Mouse (Mus musculus): ENCODE measurements around the gene Srp14. TPM values are rescaled to one million over a fixed set of nuclear protein-coding genes. Genes with fewer than 3 reads are reported as not detected.

Srp14 gene
- polyA plus RNA-seq, 1 experiment from 2014 or later: 231 TPM

- H3K36me3 ChIP-seq (ENCODE audit: insufficient read depth, low read length): no peaks in the 10 kb centered on the region
- H3K9me3 ChIP-seq (ENCODE audit: low read length): no peaks in the 10 kb centered on the region
- 0 out of 2 replicates have a peak overlapping the region, but pooled peaks have one; percentile 1 for H3K4me2 ChIP-seq (replicated peaks; ENCODE audit: low read depth, low read length)
- H3K27me3 ChIP-seq (ENCODE audit: insufficient read depth, low read length): no peaks in the 10 kb centered on the region
- H3K4me1 ChIP-seq (ENCODE audit: insufficient read depth, low read length): peaks cover 36% of the 10 kb centered on the region
- WGBS: 26% methylated on average over 29 of the region's 29 CpGs
- H3K4me3 ChIP-seq (ENCODE audit: low read length): no peak overlapping the region
- H3K27ac ChIP-seq (ENCODE audit: low read length): peak overlapping the region; percentile 65
- 0 out of 2 replicates have a peak overlapping the region, but pooled peaks have one; percentile 18 for H3K9ac ChIP-seq (replicated peaks; ENCODE audit: low read length)
- peak; percentile 95 for ATAC-seq (ENCODE audit: low FRiP score, low TSS enrichment)
These were observed 31.2 kb upstream of the Srp14 start for GRCm38 (mm10) chr2:118510447-118511310.

GRCm38 (mm10) chr2:118509688-118510446 is 30.4 kb upstream of the Srp14 start:
- no peak for ATAC-seq (ENCODE audit: low FRiP score, low TSS enrichment)
- Histone ChIP-seq H3K36me3 (ENCODE audit: insufficient read depth, low read length) (no peaks in the 10 kb centered on the region), H3K27ac (ENCODE audit: low read length) (peak overlapping the region; percentile 65), H3K9ac (replicated peaks; ENCODE audit: low read length) (no peak overlapping the region), H3K4me3 (ENCODE audit: low read length) (no peak overlapping the region), H3K4me2 (replicated peaks; ENCODE audit: low read depth, low read length) (0 out of 2 replicates have a peak overlapping the region, but pooled peaks have one; percentile 1), H3K27me3 (ENCODE audit: insufficient read depth, low read length) (no peaks in the 10 kb centered on the region), H3K9me3 (ENCODE audit: low read length) (no peaks in the 10 kb centered on the region), H3K4me1 (ENCODE audit: insufficient read depth, low read length) (peaks cover 36% of the 10 kb centered on the region)
- 29% methylated on average over 8 of the region's 8 CpGs for WGBS

- H3K9me3 ChIP-seq (ENCODE audit: low read length): 0 out of 2 replicates have a peak, but pooled peaks cover 6% of the 10 kb centered on the region
- no peaks in the 10 kb centered on the region for H3K27me3 ChIP-seq (ENCODE audit: insufficient read depth, low read length)
- no peak overlapping the region for H3K9ac ChIP-seq (replicated peaks; ENCODE audit: low read length)
- H3K27ac ChIP-seq (ENCODE audit: low read length): no peak overlapping the region
- H3K4me2 ChIP-seq (replicated peaks; ENCODE audit: low read depth, low read length): no peak overlapping the region
- 87% methylated on average over 7 of the region's 7 CpGs for WGBS
- ATAC-seq (ENCODE audit: low FRiP score, low TSS enrichment): no peak
- H3K36me3 ChIP-seq (ENCODE audit: insufficient read depth, low read length): no peaks in the 10 kb centered on the region
- no peak overlapping the region for H3K4me3 ChIP-seq (ENCODE audit: low read length)
- peaks cover 28% of the 10 kb centered on the region for H3K4me1 ChIP-seq (ENCODE audit: insufficient read depth, low read length)
These were observed 27.6 kb upstream of the Srp14 start for GRCm38 (mm10) chr2:118507126-118507525.

GRCm38 (mm10) chr2:118500191-118500590 is 20.7 kb upstream of the Srp14 start:
- no peak overlapping the region for H3K9ac ChIP-seq (replicated peaks; ENCODE audit: low read length)
- 0 out of 2 replicates have a peak, but pooled peaks cover 6% of the 10 kb centered on the region for H3K9me3 ChIP-seq (ENCODE audit: low read length)
- H3K4me1 ChIP-seq (ENCODE audit: insufficient read depth, low read length): peaks cover 15% of the 10 kb centered on the region
- H3K4me3 ChIP-seq (ENCODE audit: low read length): no peak overlapping the region
- no peak overlapping the region for H3K27ac ChIP-seq (ENCODE audit: low read length)
- H3K27me3 ChIP-seq (ENCODE audit: insufficient read depth, low read length): no peaks in the 10 kb centered on the region
- 81% methylated on average over 2 of the region's 2 CpGs for WGBS
- no peaks in the 10 kb centered on the region for H3K36me3 ChIP-seq (ENCODE audit: insufficient read depth, low read length)
- no peak overlapping the region for H3K4me2 ChIP-seq (replicated peaks; ENCODE audit: low read depth, low read length)
- no peak for ATAC-seq (ENCODE audit: low FRiP score, low TSS enrichment)

GRCm38 (mm10) chr2:118499135-118499961 is 19.8 kb upstream of the Srp14 start:
- no peak overlapping the region for H3K4me2 ChIP-seq (replicated peaks; ENCODE audit: low read depth, low read length)
- peaks cover 15% of the 10 kb centered on the region for H3K4me1 ChIP-seq (ENCODE audit: insufficient read depth, low read length)
- H3K9ac ChIP-seq (replicated peaks; ENCODE audit: low read length): 0 out of 2 replicates have a peak overlapping the region, but pooled peaks have one; percentile 15
- no peaks in the 10 kb centered on the region for H3K27me3 ChIP-seq (ENCODE audit: insufficient read depth, low read length)
- no peaks in the 10 kb centered on the region for H3K36me3 ChIP-seq (ENCODE audit: insufficient read depth, low read length)
- H3K9me3 ChIP-seq (ENCODE audit: low read length): 0 out of 2 replicates have a peak, but pooled peaks cover 2% of the 10 kb centered on the region
- 29% methylated on average over 20 of the region's 20 CpGs for WGBS
- ATAC-seq (ENCODE audit: low FRiP score, low TSS enrichment): peak; percentile 50; the same call in 1 of the 2 replicates
- H3K4me3 ChIP-seq (ENCODE audit: low read length): no peak overlapping the region
- peak overlapping the region; percentile 16 for H3K27ac ChIP-seq (ENCODE audit: low read length)

GRCm38 (mm10) chr2:118498476-118498875 is 19.0 kb upstream of the Srp14 start:
- no peak for ATAC-seq (ENCODE audit: low FRiP score, low TSS enrichment)
- Histone ChIP-seq H3K36me3 (ENCODE audit: insufficient read depth, low read length) (no peaks in the 10 kb centered on the region), H3K4me2 (replicated peaks; ENCODE audit: low read depth, low read length) (no peak overlapping the region), H3K9ac (replicated peaks; ENCODE audit: low read length) (no peak overlapping the region), H3K27me3 (ENCODE audit: insufficient read depth, low read length) (no peaks in the 10 kb centered on the region), H3K4me1 (ENCODE audit: insufficient read depth, low read length) (peaks cover 15% of the 10 kb centered on the region), H3K27ac (ENCODE audit: low read length) (no peak overlapping the region), H3K9me3 (ENCODE audit: low read length) (no peaks in the 10 kb centered on the region), H3K4me3 (ENCODE audit: low read length) (no peak overlapping the region)
- WGBS: 83% methylated on average over 6 of the region's 6 CpGs

- H3K9ac ChIP-seq (replicated peaks; ENCODE audit: low read length): no peak overlapping the region
- no peak overlapping the region for H3K4me2 ChIP-seq (replicated peaks; ENCODE audit: low read depth, low read length)
- H3K36me3 ChIP-seq (ENCODE audit: insufficient read depth, low read length): no peaks in the 10 kb centered on the region
- ATAC-seq (ENCODE audit: low FRiP score, low TSS enrichment): no peak
- WGBS: 78% methylated on average over 5 of the region's 5 CpGs
- no peak overlapping the region for H3K27ac ChIP-seq (ENCODE audit: low read length)
- H3K4me1 ChIP-seq (ENCODE audit: insufficient read depth, low read length): peaks cover 15% of the 10 kb centered on the region
- no peaks in the 10 kb centered on the region for H3K27me3 ChIP-seq (ENCODE audit: insufficient read depth, low read length)
- no peaks in the 10 kb centered on the region for H3K9me3 ChIP-seq (ENCODE audit: low read length)
- H3K4me3 ChIP-seq (ENCODE audit: low read length): no peak overlapping the region
These were observed 18.4 kb upstream of the Srp14 start for GRCm38 (mm10) chr2:118497890-118498289.

- H3K9me3 ChIP-seq (ENCODE audit: low read length): no peaks in the 10 kb centered on the region
- H3K9ac ChIP-seq (replicated peaks; ENCODE audit: low read length): no peak overlapping the region
These were observed 15.5 kb upstream of the Srp14 start for GRCm38 (mm10) chr2:118495024-118495423.

GRCm38 (mm10) chr2:118491741-118492395 is 12.4 kb upstream of the Srp14 start:
- no peak overlapping the region for H3K4me2 ChIP-seq (replicated peaks; ENCODE audit: low read depth, low read length)
- no peak overlapping the region for H3K9ac ChIP-seq (replicated peaks; ENCODE audit: low read length)
- H3K9me3 ChIP-seq (ENCODE audit: low read length): peaks cover 5% of the 10 kb centered on the region; the same call in 1 of the 2 replicates
- ATAC-seq (ENCODE audit: low FRiP score, low TSS enrichment): no peak
- whole genome bisulfite sequencing: 84% methylated on average over 4 of the region's 4 CpGs
- H3K27me3 ChIP-seq (ENCODE audit: insufficient read depth, low read length): no peaks in the 10 kb centered on the region
- H3K4me3 ChIP-seq (ENCODE audit: low read length): no peak overlapping the region
- H3K4me1 ChIP-seq (ENCODE audit: insufficient read depth, low read length): peaks cover 28% of the 10 kb centered on the region
- H3K27ac ChIP-seq (ENCODE audit: low read length): peak overlapping the region; percentile 37; the same call in 1 of the 2 replicates
- no peaks in the 10 kb centered on the region for H3K36me3 ChIP-seq (ENCODE audit: insufficient read depth, low read length)

More at GRCm38 (mm10) chr2:118495024-118495423, 15.5 kb upstream of the Srp14 start:
- Histone ChIP-seq H3K27me3 (ENCODE audit: insufficient read depth, low read length) (no peaks in the 10 kb centered on the region), H3K4me2 (replicated peaks; ENCODE audit: low read depth, low read length) (no peak overlapping the region), H3K4me1 (ENCODE audit: insufficient read depth, low read length) (peaks cover 30% of the 10 kb centered on the region), H3K36me3 (ENCODE audit: insufficient read depth, low read length) (no peaks in the 10 kb centered on the region), H3K4me3 (ENCODE audit: low read length) (no peak overlapping the region), H3K27ac (ENCODE audit: low read length) (no peak overlapping the region)
- 62% methylated on average over 9 of the region's 9 CpGs for WGBS
- ATAC-seq (ENCODE audit: low FRiP score, low TSS enrichment): no peak
